Mouse (Mus musculus) G1E (cell line): ENCODE results near the gene Stt3a. TPM values are rescaled to one million over a fixed set of nuclear protein-coding genes. Genes with fewer than 3 reads are reported as not detected.

Source experiments
- ATAC-seq: 2 replicates; pipeline ENCODE4 v1.8.0; 2016; ENCODE audit warnings: mild to moderate bottlenecking; ENCODE audit not compliant: insufficient number of reproducible peaks, poor library complexity, low FRiP score, severe bottlenecking; ENCODE audit errors: extremely low read depth
- DNase-seq: peaks from one replicate; pipeline ENCODE4 v3.0.0; 2012; ENCODE audit warnings: low spot score
- H3K27me3 ChIP-seq: 2 replicates; pipeline ENCODE4 v1.6.1; 2012; ENCODE audit warnings: mild to moderate bottlenecking, low read length, inconsistent platforms; ENCODE audit not compliant: insufficient read depth
- H3K36me3 ChIP-seq: replicated peaks from 2 replicates; pipeline ENCODE3; 2012; ENCODE audit warnings: mild to moderate bottlenecking, inconsistent platforms
- H3K4me1 ChIP-seq: 2 replicates; pipeline ENCODE4 v1.6.1; 2012; ENCODE audit warnings: low read depth, low read length, inconsistent platforms, mixed read lengths; ENCODE audit not compliant: insufficient read depth
- H3K4me3 ChIP-seq: 2 replicates; pipeline ENCODE4 v1.5.1; 2012; ENCODE audit warnings: low read depth, mild to moderate bottlenecking, inconsistent platforms, low read length, moderate library complexity, mixed read lengths
- H3K9me3 ChIP-seq: replicated peaks from 2 replicates; pipeline ENCODE4 v1.6.1; 2012; ENCODE audit warnings: inconsistent platforms
- CTCF ChIP-seq: IDR thresholded peaks from 2 replicates; pipeline ENCODE4 v1.5.1; 2012; ENCODE audit warnings: low read depth, low read length, inconsistent platforms, mixed read lengths
- GATA1 ChIP-seq: IDR thresholded peaks from 2 replicates; pipeline ENCODE4 v1.6.1; 2012; ENCODE audit warnings: borderline replicate concordance, low read length, inconsistent platforms, mixed read lengths
- GATA2 ChIP-seq: IDR thresholded peaks from 2 replicates; pipeline ENCODE4 v1.6.1; 2012; ENCODE audit warnings: low read depth, low read length, inconsistent platforms, borderline replicate concordance
- POLR2AphosphoS5 ChIP-seq: IDR thresholded peaks from 2 replicates; pipeline ENCODE4 v1.6.1; 2012; ENCODE audit warnings: low read depth, low read length, inconsistent platforms; ENCODE audit not compliant: insufficient replicate concordance
- TAL1 ChIP-seq: conservative IDR thresholded peaks from 2 replicates; pipeline ENCODE4 v1.6.1; 2012; ENCODE audit warnings: low read depth, low read length, inconsistent platforms, mixed read lengths
- polyA plus RNA-seq: library from polyadenylated mRNA; stranded (reverse); fragments of >175 nt; gene quantifications from 2 replicates; pipeline ENCODE4 v1.2.3, GENCODE M21; 2012
- total RNA-seq, 2 experiments: library from RNA; stranded (forward) in 1 of 2; stranded (reverse) in 1 of 2; fragments of 200-1000 nt in 1 of 2; fragments of >200 nt in 1 of 2; fragmentation: Nextera tagmentation in 1 of 2; gene quantifications; 2 replicates each; pipeline ENCODE4 v1.2.3; 2014 to 2017

The Stt3a gene
- total and polyA plus RNA-seq, 3 experiments: 7.1 to 862 (median 463) TPM

- 0 out of 2 replicates have a peak, but pooled peaks cover 4% of the 10 kb centered on the region for H3K27me3 ChIP-seq
- ATAC-seq: no peak
- H3K9me3 ChIP-seq: no peaks in the 10 kb centered on the region
- no peak overlapping the region for H3K4me3 ChIP-seq
- no peaks in the 10 kb centered on the region for H3K36me3 ChIP-seq
- no peaks in the 10 kb centered on the region for H3K4me1 ChIP-seq
- DNase-seq: no peak
- TF ChIP-seq GATA2 (no peak), POLR2AphosphoS5 (no peak), GATA1 (no peak), TAL1 (no peak), CTCF (no peak)
These were observed 86.1 kb downstream of the Stt3a start for GRCm38 (mm10) chr9:36681424-36681823.

Other genes starting within 250 kb of the Stt3a start
- gene Gm5615, start 225.7 kb downstream of the Stt3a start, total RNA-seq (2014; fragmentation: Nextera tagmentation): not detected in 2 replicates
- gene Gm5615, start 225.7 kb downstream of the Stt3a start, total RNA-seq (2017): not detected in 2 replicates
- not detected in 2 replicates for gene Gm5615, start 225.7 kb downstream of the Stt3a start, polyA plus RNA-seq
- not detected in 2 replicates for gene Gm17689, start 185.0 kb downstream of the Stt3a start, total RNA-seq (2014; fragmentation: Nextera tagmentation)
- gene Gm17689, start 185.0 kb downstream of the Stt3a start, total RNA-seq (2017): not detected in 2 replicates
- not detected in 2 replicates for gene Gm17689, start 185.0 kb downstream of the Stt3a start, polyA plus RNA-seq
- gene A630095E13Rik, start 124.3 kb downstream of the Stt3a start, total RNA-seq (2014; fragmentation: Nextera tagmentation): not detected in 2 replicates
- gene A630095E13Rik, start 124.3 kb downstream of the Stt3a start, total RNA-seq (2017): 0.05 TPM in 1 of 2 replicates, not detected in the other
- gene A630095E13Rik, start 124.3 kb downstream of the Stt3a start, polyA plus RNA-seq: not detected in 2 replicates
- gene Acrv1, start 74.5 kb downstream of the Stt3a start, total RNA-seq (2014; fragmentation: Nextera tagmentation): not detected in 2 replicates
- 0.05 and 0.06 TPM in 2 replicates for gene Acrv1, start 74.5 kb downstream of the Stt3a start, total RNA-seq (2017)
- not detected in 2 replicates for gene Acrv1, start 74.5 kb downstream of the Stt3a start, polyA plus RNA-seq
- 45.7 and 74.2 TPM in 2 replicates for gene Chek1, start 40.6 kb downstream of the Stt3a start, total RNA-seq (2014; fragmentation: Nextera tagmentation)
- gene Chek1, start 40.6 kb downstream of the Stt3a start, total RNA-seq (2017): 59.8 and 78.7 TPM in 2 replicates
- gene Chek1, start 40.6 kb downstream of the Stt3a start, polyA plus RNA-seq: 3.1 TPM in 2 replicates
- 54.2 and 63.3 TPM in 2 replicates for gene Ei24, start 29.7 kb upstream of the Stt3a start, total RNA-seq (2014; fragmentation: Nextera tagmentation)
- gene Ei24, start 29.7 kb upstream of the Stt3a start, total RNA-seq (2017): 44.6 and 47.3 TPM in 2 replicates
- 32.2 and 39.9 TPM in 2 replicates for gene Ei24, start 29.7 kb upstream of the Stt3a start, polyA plus RNA-seq
- not detected in 2 replicates for gene Fez1, start 54.2 kb upstream of the Stt3a start, total RNA-seq (2014; fragmentation: Nextera tagmentation)
- 0.12 and 0.44 TPM in 2 replicates for gene Fez1, start 54.2 kb upstream of the Stt3a start, total RNA-seq (2017)
- gene Fez1, start 54.2 kb upstream of the Stt3a start, polyA plus RNA-seq: not detected in 2 replicates